Mouse (Mus musculus): ENCODE measurements around the gene Calu. TPM values are rescaled to one million over a fixed set of nuclear protein-coding genes. Genes with fewer than 3 reads are reported as not detected.
"Not testable (repeated sequence)": the region's sequence is repeated elsewhere in the genome, so short reads cannot be mapped to it uniquely, and the experiment has no call there.

The Calu gene
- total RNA-seq, 2 experiments from 2014 or later = 352 to 357 TPM

DNA sequence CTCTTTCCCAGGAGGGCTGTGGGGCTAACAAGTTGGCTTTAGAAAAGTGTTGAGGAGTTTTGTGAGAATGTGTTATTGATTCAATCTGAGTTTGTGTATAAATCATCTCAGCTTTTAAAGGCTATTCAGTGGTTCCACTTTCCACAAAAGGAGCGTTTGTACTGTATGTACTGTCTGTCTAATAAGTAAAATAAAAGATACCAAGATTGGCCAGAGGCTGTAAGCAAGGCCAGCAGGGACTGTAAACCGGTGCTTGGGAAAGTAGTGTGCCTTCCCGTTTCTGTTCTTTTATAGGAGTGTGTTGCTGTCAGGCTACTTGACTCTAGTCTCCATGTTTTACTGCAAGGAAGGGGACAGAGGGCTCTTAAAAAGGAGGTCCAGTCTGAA lies 15.3 kb downstream of the Calu start:
- DNase-seq = no peak

DNA sequence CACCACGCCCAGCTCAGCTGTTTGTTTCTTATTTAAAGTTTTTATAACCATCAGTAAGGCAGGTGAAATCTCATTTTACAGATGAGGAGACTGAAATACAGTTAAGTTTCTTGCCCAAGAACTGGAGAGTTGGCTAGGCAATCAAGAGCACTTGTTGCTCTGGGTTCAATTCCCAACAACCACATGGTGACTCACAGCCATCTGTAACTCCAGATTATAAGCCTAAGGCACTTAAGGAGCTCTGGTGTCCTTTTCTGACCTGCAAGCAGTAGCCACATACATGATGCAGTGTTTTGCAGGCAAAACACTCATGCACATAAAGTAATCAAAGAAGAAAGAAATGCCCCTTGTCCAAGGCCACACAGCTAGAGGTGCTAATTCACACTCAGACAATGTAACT lies 17.4 kb downstream of the Calu start:
- no peak for DNase-seq

DNA sequence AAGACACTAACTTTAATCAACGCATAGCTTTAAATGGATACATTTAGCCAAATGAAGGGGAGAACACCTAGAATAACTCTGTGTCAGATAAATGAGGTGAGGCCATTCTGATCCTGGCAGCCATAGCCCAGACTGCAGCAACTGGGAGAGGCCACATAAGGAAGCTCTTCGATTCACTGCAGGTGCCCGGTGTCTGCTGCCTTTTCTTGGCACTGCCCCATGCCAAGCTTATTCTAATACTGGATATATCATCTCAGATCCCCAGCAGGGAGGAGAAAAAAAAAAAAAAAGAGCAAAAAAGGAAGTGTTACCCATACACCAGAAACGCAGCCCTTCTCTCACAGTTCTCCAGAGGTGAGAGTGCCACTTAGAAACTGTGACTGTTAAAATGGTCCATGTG lies 29.5 kb downstream of the Calu start:
- no peak for DNase-seq

DNA sequence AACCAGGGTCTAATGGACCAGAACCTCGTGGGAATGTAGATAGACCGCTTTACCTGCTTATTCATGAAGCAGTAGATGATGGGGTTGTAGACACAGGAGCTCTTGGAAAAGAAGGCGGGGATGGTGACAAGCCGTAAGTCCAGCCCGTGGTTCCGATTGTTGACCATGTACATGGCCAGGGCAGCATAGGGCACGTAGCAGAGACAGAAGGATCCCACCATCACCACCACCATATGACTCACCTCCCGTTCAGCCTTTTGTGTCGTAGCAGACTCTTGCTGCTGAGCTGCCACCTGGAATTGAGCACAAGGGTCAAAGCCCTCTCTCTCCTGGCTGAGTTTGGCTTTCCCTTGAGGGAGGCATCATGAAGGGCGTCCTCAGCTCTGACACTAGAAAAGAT lies 30.8 kb downstream of the Calu start:
- no peak for DNase-seq

DNA sequence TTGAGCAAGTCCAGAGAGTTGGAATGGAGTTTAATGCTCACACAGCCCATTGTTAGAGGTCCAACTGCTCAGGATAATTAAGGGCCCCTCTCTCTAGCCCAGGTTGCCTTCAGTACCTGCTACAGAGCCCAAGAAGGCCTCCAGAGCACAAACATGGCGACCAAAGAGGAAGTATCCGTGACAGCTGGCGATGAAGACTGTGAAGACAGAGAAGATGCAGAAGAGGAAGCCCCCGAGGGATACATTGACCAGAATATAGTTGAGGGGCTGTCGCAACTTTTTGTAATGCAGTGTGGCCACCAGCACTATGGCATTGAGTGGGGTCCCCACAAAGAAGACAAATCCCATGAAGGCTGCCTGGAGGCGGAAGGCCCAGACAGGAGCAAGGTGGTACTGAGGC lies 32.1 kb downstream of the Calu start:
- no peak for DNase-seq

DNA sequence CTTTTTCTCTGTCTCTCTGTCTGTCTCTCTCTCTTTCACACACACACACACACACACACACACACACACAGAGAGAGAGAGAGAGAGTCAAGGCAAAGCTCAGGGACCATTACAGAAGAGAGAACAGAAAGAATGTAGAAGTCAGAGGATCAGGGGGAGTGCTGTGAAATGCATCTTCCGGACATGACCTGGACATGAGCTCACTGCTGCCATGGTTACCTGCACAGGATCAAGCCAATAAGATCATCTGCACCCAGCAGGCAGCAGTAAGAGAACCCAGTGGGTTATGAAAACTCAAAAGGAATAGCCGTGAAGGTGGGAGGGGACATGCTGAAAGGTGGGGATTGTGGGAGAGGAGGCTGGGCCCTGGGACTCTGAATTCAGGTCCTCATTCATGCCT lies 34.6 kb downstream of the Calu start:
- no peak for DNase-seq

DNA sequence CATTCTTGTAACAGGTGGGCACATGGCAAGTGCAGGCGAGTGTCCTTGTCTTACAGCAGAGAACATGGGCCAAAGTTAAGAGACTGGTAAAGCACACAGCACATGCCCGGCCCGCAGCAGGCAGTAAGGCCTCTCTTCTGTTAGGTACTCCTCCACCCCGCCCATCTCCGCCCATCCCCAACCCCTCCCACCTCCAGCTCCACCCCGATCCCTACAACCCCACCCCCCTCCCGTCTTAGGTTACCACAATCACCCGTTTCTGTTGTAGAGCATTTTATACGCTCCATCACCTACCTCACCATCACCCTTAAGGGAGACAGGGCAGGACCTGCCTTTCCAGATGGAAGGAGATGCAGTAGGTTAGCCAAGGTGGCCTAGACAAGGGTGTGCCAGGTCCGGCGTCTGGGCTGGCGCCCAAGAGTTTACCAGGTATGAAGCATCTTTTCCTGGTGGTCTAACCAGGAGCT lies 40.2 kb downstream of the Calu start, which contains the start of gene Opn1sw:
Gene Opn1sw (minus strand): TSS at position 417 of the 467 bp plus-strand sequence.
- DNase-seq = no peak

DNA sequence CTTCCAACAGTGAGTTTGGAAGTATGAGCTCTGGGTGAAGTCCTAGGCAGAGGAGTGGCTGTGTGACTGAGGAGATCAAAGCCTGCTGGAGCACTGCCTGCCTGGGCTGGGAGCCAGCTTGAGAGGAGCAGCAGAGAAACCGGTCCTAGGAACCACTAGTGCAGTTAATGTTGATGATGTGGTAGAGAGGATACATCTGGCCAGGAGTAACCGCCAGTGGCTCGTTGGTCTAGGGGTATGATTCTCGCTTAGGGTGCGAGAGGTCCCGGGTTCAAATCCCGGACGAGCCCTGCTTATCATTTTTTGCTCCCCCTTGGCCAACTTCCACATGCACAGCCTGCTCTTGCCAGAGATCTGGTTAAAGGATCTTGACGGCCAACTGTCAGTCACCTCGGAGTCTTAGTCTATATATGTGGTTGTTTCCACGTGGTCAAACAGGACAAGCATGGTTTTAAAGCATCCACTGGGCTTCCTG lies 40.8 kb downstream of the Calu start:
- peak; percentile 96 for DNase-seq

DNA sequence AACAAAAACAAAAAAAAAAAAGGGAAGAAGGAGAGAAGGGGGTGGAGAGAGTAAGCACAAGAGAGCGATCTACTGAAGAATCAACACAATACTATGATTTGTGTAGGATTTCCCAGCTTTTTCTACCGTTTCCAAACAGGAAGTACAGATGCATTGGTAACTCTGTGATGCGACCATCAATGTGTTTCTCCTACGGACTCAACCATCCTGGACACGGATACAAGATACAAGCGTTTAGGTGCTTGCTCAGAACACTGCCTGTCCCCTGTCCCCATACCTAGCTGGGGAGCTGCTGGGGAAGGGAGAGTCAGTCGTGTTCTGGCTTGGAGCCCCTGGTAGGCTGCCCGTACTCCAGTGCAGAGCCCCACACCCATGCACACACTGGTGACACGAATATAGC lies 41.6 kb downstream of the Calu start:
- DNase-seq = no peak

DNA sequence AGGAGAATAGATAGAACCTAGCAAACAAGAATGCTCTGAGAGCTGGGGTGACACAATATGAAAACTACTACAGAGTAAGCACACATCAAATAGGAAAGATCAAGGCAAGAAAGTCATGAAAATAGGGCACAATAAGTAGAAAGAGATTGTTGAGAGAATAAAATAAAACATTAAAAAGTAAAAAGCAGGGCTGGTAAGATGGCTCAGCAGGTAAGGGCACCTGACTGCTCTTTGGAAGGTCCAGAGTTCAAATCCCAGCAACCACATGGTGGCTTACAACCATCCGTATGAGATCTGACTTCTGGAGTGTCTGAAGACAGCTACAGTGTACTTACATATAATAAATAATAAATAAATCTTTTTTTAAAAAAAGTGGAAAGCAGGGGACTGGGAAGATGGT lies 42.6 kb downstream of the Calu start:
- DNase-seq = not testable (repeated sequence)

DNA sequence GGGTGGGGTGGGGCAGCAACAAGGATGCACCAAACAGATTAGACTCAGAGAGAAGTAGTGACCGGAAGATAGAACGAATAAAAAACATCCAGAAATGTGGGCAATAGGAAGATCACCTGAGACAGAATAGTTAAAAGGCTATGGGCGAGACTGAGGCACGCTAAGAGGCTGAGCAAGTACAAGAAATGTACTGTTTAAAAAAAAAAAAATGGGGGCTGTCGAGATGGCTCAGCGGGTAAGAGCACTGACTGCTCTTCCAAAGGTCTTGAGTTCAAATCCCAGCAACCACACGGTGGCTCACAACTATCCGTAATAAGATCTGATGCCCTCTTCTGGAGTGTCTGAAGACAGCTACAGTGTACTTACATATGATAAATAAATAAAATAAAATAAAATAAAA lies 43.4 kb downstream of the Calu start:
- DNase-seq = not testable (repeated sequence)

DNA sequence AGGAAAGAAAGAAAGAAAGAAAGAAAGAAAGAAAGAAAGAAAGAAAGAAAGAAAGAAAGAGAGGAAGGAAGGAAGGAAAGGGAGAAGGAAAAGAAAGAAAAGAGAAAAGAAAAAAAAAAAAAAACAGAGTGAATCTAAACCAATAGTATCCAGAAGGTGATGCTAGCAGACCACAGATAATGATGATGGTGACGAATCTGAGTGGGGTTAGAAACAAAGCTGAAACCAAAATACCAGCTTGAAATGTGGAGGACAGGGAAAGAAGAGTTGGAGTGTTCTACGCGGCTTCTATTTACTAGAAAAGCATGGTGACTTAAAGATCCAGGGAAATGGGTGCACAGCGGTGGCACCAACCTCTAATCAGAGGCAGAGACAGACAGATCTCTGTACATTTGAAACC lies 43.9 kb downstream of the Calu start:
- no peak for DNase-seq

DNA sequence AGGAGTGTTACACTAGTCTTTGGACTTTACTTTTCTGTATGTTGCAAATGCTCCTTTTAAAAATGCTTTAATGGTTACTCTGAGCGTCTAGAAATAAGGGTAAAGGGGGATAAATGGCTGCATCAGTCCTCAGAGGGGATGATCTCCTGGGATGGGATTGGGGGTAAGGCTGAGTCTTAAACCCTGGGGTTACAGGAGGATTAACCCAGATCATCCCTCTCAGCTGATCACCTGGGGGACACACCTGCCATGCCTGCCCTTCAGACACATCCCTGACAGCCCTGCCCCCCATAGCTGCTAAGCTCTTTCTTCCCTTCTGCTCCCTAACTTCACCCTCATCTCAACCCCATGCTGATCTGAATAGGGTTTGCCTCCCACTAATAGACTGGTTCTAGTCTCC lies 46.4 kb downstream of the Calu start:
- no peak for DNase-seq

DNA sequence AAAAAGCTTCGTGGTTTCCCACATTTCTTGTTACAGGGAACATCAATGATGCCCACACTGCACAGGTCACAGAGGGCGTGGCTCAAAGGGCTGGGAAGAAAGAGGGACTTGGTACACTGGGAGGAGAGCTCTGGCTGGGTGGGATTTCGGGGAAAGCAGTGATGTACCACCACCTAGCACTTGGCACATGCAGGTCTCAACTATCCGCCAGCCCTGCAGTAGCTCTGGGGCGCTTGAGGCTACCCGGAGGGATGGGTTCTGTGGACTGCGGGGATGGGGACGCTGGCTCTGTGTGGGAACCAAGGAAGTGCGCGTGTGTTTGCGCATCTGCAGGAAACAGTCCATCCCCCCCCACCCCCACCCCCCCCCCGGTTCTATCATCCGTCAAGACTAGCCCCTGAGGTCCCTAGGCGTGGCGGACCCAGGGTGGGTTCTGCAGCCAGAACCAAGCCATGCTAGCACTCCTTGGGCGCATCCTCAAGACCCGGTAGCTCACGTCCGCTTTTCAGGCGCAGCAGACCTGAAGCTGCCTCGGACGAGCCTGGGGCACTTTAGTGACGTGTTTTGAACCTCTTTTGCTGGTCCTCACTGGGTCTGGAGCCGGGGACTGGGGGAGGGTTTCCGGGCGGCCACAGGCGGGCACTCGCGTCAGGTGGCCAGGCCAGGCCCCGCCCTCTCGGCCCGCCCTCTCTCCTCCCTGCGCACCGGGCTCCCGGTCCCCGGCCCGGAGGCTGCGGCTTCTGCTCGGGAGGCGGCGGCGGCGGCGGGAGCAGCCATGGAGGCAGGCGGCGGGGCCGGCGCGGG lies 48.2 kb downstream of the Calu start, which contains the start of gene Ccdc136:
Gene Ccdc136 (plus strand): TSS at position 400 of the 804 bp plus-strand sequence.
- peak; percentile 76 for DNase-seq

DNA sequence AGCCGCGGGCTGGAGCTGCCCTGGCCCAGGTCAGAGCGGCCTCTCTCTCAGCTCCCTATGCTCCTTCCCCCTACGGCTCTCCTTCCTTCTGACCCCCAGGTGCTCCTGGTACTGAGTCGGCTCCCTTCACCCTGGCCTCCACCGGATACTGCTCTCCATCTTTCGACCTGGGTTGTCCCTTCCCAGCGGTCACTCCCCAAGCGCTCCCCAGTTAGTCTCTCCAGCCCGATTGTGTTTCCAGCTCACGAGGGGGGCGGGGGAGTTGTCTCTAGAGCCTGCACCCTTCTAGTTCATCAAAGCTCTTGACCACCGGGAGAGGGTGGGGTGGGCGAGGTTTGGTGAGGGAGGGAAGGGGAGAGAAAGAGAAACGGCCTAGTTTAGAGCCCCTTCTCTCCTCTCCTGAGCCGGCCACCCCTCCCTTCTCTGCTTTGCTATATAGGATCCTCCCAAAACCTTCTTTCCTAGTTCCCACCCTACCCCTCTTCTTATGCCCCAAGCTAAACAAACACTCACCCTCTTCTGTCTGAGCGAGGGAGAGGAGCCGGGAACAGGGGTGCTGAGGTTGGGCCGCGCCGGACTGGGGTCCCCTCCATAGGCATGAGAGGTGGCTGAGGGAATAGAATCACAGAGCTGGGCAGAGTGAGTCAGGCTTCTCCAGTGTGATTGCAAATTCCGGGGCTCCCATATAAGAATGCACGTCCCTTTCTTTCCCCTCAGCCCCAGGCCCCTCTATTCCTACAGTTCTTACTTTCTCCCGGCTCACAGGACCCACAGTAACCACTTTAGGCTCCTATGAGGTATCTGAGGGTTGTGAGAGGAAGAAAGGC lies 49.1 kb downstream of the Calu start:
- no peak for DNase-seq

DNA sequence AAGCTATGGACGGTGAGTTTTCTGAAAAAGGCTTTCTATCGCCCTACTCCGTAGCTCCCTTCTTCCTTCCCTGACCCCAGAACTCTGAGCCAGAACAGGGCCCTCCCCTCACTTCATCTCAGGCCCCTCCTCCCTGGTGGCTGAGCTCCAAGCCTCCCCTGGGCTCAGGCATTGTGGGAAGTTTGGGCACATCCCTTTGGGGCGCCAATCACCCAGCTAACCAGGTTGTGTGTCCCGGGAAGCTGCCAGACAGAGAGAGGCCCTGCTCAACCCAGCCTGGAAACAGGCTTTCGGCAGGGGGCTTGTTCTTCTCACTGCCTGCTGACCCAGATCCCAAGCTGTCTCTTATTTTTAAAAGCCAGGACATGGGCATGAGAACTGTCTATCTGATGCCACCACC lies 49.7 kb downstream of the Calu start:
- DNase-seq = peak; percentile 40

DNA sequence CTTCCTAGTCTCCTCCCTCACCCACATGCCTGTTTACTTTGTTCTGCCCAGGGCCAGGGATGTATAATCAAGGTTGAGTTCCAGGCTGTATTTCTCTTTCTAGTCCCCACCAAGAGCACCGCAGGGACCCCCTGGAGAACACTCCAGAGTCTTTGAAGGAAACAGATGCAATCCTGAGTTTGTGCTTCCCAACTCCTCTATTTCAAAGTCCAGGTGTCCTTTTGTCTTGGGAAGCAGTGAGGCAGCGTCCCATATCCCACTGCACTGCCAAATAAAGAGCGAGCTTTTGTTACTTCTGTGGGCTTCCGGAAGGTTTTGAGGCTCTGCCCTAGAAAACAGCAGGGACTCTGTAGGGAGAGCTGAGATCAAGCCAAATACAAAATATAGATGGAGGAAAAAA lies 52.0 kb downstream of the Calu start:
- no peak for DNase-seq

DNA sequence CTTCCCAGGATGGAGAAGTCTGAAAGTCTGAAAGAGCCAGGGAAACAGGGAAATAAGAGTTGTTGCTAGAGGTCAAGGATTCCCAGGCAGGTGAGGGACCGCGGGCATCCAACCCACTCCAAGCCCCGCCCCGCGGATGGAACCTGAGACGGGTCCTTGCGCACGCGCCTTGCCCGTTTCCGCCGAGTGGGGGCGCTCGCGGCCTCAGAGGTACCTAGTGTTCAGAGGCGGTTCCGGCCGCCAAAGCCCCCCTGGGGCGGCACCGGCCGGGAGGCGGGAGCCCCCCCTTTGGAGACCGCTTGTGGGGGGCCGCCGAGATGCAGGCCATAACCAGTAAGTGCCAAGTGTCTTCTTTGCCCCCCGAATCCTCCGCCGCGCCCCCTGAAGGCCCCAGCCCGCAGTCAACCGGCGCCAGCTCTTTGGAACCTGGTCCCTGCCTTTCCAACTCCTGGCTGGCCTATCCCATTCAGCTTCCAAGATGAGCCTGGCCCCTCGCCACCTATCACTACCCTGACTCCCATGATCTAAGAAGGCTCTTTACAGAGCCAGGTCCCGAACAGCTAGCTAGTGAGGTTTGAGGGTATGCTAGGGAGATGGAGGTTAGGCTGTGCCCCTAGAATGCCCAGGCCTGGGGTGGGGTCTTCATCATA lies 54.9 kb downstream of the Calu start:
- peak; percentile 50 for DNase-seq

DNA sequence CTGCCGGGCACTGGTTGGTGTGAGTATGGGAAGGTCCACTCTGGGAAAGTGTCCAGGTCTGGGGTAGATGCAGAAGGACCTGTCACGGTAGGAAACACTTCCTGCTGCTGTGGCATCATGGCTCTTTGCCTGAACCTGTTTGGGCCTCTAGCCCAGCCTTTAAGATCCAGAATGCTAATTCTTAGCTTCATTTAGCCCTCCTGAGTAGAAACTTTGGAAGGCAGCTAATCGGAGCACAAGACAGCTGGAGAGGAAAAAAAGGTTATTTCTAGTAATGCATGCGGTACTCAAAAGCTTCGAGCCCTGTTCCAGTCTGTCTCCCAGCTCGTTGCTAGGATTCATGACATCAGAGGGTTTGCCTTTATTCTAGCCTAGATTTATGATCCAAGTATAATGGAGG lies 58.5 kb downstream of the Calu start:
- no peak for DNase-seq

DNA sequence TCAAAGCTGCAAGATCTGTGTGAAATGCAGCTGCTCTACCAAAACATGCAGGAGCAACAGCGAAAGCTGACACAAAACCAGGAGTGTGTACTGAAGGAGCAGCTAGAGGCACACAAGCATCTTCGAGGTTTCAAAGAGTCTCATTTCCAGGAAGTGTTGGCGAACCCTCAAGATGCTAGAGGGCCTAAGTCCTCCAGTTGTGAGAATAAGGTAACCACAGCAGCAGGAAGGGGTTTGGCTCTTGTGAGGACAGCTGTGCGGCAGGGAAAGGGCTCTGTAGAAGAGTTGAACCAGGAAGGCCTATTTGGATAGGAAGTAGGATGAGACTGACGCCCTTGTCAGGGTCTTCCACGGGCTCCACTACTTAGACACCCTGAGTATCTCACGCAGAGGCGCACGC lies 67.6 kb downstream of the Calu start:
- no peak for DNase-seq

DNA sequence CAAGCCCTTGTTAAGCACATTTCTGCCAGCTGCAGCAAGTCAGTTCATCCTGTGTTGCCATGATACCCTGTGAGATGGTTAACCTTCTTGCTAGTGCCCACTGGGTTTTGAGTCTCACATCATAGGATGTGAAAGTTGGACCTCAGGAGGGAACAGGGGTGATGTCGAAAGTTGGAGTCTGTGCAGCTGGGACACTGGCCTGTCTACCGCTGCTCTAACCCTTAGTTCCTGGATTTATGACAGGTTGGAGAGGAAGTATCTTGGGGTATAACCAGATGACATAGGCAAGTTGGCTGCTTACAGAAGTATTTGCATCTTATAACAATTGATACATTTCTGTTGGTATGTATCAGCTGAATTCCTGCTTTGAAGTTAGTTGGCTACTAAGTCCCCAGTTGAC lies 72.7 kb downstream of the Calu start:
- no peak for DNase-seq

DNA sequence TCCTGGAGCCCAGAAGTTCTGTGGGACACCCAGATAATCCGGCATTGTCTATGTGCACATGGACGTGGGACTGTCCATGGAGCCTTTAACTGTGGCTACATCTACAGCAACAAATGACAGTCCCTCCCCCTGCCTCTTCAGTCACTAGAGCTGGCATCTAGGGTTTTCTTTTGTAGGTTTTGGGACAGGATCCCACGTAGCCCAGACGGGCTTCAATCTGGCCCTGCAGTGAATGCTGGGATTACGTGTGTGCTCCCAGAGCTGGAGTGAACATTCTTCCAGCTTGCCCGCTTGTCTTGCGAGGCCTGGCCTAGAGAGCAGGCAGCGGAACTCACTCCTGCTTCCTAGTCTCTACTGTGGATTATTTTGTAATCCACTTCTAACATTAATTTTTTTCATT lies 77.2 kb downstream of the Calu start:
- DNase-seq = no peak

DNA sequence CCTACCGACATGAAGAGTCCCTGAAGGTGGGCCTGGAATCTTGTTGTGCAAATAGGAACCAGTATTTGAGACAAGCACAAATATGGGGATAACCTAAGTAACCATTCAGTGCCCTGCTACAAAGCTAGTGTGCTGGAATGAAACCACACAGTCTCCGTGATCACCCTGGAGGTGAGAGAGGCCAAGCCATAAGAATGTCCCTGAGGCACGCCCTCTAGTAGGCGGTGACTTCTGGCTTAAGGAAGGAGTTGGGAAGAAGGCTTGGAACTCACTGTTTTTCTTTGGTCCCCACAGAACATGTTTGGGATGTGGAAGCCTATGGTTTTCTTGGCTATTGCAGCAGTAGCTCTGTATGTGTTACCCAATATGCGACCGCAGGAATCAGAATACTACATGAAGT lies 78.5 kb downstream of the Calu start:
- DNase-seq = no peak
